Mouse (Mus musculus) testis, postnatal 14 days (tissue): ENCODE data around the gene Phpt1.

Experiments
- DNase-seq: peaks from one replicate; pipeline ENCODE4 v3.0.0; 2021; ENCODE audit warnings: low spot score

The Phpt1 gene

DNA sequence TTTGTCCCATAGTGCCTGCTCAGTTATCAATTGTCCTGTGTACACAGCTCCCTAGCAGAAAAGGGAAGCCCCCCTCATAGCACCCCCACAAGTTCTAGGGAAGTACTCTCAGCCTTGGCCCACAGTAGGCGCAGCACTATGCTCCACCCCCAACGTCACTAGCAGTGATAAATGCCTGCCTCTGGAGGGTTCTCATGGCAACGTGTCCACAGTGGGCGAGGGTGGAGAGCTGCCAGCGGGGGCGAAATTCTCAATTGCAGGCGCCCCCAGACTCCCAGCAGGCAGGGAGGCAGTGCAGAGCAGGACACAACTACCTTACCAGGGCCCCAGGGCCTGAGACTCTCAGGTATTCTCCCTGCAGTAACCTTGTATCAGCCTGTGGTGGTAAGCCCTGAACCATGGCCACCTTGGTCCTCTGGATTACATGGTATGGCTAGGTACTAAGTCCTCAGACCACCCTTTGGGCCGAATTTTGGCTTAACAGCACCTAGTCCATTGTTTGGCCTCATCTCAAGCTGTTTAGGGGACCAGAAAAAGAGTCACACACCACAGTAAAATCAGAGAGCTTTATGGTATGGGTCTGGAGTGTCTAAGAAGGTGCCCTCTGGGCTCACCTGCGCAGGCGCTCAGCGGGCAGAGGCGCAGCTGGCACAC, 7.6 kb upstream of the Phpt1 start:
- DNase-seq: no peak

DNA sequence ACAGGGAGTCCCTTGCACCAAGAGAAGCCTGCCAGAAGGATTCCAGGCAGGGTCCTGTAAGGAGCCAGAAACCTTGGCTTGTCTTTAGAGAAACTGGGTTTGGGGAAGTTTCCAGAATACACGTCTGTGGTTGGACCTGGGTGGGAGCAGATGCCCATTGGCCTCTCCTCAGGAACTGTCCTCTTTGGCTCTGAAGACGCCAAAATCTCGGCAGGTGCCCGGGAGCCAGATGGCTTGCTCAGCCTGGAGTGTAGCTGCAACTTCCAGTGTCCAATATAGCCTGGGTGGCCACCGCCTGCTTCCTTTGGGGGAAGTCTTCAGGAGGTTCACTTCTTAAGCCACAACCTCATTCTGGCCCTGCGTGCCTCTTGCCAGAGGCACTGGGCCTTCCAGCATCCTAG, 6.9 kb upstream of the Phpt1 start:
- no peak for DNase-seq

DNA sequence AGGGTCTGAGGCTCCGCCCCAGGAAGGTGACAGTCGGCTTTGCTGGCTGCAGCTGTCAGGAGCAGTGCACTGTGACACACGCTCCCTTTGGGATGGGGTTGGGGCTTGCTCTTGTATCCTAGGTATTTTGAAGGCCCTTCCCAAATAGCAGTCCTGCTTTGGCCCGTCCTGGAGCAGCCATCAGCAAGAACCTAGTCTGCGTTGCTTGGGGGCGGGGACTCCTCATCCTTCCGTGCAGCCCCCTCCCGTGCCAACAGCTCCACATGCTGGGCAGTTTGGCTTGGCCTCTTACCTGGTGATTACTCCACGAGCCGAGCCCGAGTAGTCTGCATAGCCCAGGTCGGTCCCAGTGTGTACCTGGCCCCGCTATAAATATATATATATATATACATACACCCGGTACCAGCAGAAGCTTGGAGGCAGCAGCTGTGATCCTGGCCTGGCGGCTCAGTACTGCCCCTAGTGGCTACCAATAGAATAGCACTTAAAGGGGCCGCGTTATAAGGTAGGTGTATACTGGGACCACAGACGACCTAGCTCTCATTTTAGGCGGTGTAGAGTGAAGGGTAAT, 6.4 kb upstream of the Phpt1 start, which contains the start of gene Ajm1:
Gene Ajm1 (minus strand): TSS at position 464 of the 571 bp plus-strand sequence.
- DNase-seq: peak; percentile 62

- DNase-seq: no peak
Measured at GRCm38 (mm10) chr2:25580621-25581101, 5.6 kb upstream of the Phpt1 start.

- no peak for DNase-seq
Measured at GRCm38 (mm10) chr2:25579737-25580460, 4.9 kb upstream of the Phpt1 start.

DNA sequence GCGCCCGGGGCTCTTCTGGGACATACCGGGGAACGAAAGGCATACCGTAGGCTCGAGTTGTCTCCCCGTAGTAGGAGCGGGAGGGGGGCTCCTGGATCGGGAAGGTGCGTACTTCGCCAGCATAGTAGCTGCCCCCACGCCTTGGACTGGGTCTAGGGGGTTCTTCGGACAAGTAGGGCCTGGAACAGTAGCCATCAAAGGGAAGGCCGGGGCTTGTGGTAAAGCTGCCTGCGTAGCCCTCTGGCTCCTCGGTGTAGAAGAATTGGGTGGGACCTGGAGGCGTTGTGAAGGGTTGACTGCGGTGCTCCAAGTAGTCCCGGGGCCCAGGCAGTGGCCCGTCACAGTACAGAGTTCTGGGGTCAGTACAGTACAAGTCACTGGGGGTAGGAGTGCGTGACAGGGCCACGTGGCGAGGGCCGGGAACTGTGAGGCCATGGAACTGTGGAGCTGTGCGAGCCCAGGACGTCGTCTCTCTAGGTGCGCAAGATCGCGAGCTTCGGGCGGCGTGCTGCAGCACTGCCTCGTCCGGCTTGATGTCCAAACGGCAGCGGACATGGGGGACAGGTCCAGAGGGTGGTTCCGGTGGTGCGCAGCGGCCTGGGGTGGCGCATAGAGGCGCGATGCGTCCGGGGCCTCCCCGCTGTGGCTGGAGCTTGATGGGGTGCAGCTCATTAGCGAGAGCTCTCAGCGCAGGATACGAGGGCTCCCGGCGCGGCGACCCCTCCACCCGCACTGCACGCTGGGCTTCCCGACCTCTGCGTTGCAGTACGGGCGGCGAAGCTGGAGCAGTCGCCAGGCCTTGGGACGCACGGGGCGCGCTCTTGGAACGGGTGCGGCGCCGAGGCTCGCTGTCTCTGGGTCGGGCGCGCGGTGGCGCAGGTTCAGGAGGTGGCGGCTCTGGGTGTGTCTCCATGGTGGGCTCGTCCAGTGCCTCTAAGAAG, 4.0 kb upstream of the Phpt1 start:
- DNase-seq: no peak

GRCm38 (mm10) chr2:25577951-25578795, 3.1 kb upstream of the Phpt1 start:
- DNase-seq: no peak

GRCm38 (mm10) chr2:25576965-25577891, 2.2 kb upstream of the Phpt1 start:
- DNase-seq: no peak

GRCm38 (mm10) chr2:25576028-25576850, 1.2 kb upstream of the Phpt1 start:
- no peak for DNase-seq

DNA sequence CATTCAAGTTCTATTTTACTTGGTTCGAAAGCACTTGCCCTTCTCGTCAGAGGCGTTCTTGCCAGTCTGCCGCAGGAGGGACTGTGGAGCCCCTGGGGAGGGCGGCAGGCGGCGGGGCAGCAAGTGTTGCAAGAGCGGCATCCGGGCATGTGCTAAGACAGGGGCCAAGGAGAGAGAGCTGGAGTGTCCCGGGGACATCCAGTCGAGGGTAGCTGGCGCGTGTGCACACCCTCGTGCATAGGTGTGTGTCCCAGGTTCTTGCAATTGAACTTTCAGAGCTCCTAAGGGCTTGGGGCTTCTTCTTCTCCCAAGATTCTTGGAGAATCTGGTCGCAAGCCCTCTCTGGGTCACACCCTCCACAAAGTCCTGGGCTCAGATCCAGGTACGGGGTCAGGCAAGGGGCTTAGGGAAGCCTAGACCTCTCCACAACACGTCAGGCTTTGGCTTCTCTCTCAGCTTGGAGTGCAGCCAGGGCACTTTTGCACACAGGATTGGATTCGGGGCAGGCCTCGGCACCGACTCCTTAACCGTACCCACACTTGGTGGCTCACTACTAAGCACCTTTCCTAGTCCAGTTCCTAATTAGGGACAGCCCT, 506 bp upstream of the Phpt1 start:
- DNase-seq: no peak

DNA sequence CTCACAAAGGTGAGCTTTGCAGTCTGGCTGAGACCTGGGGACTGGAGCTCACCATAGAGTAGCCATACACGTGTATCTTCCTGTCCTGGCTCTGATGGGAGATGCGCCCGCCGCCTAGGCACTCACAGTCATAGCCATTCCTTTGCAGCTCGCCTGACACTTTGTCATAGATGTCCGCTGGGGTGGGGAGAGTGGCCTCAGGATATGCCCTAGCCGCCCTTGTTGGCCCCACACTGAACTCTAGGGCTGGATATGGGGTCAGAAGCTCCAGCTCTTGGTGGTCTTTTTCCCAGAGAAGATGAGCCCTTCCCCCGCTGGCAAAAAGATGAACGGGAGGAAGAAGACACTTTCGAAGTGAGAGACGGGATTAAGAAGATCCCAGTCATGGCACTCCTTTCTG, 888 bp downstream of the Phpt1 start:
- DNase-seq: no peak

- no peak for DNase-seq
Measured at GRCm38 (mm10) chr2:25573068-25573467, 2.0 kb downstream of the Phpt1 start.

- no peak for DNase-seq
Measured at GRCm38 (mm10) chr2:25571221-25571620, 3.8 kb downstream of the Phpt1 start.

DNA sequence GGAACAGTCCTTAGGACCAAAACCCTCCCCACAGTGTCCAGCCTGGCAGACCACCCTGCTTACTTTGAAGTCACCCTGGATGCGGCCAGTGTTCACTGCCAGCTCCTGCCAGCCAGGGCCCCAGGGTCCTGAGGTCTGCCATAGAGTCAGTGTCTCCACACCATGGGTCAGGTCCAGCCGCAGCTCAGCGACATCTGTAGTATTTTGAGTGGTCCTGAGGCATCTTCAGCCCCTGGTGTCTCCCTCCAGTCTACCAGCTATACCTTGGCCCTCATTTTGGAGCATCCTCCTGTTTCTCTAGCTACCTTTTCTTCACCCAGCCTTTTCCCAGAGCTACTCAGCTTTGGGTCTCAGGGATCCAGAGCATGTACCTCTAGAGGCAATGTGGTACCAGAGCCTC, 5.7 kb downstream of the Phpt1 start:
- DNase-seq: no peak

DNA sequence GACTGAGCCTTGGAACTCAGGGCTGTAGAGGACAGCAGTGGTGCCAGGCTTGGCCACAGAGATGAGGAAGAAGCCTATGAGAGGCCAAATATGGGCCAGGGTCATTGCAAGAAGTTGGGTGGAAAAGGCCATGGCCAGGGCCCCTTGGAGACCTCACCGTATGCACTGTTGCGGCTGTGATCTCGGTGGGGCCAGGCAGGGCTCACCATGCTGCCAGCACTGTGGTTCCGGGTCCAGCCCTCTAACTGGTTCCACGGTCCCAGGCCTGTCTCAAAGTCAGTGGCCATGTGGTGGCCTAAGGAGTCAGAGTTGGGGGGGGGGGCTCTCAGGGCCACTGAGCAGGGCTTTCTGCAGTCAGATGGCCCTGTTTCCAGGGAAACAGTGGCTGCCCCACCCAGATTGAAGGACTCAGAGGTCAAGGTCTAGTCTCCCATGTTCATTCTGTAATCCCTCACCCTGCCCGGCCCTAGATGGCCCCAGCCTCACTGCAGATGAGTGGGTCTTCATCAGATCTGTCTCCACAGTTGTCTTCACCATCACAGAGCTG, 6.5 kb downstream of the Phpt1 start:
- no peak for DNase-seq

GRCm38 (mm10) chr2:25566558-25566957, 8.5 kb downstream of the Phpt1 start:
- no peak for DNase-seq

- no peak for DNase-seq
Measured at GRCm38 (mm10) chr2:25565741-25566140, 9.3 kb downstream of the Phpt1 start.

DNA sequence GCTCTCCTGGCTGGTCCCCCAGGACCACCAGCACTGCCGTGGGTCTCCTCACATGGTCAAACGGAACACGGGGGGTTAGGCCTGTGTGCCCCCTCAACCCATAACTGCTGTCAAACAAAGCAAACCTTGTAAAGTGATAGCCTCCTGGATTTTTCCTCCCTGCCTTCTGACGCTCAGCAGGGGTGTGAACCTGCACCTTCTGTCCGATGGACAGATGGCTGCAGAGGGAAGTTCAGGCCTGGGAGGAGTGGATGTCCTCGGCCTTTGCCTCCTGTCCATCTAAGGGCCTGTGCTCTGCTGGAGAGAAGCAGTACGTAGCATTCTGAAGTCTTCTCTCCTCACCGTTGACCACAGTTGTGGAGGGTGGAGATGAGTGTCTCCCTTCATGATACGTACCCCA, 13.1 kb downstream of the Phpt1 start:
- no peak for DNase-seq
